Mouse (Mus musculus): ENCODE data around the gene Plcb4.

DNA sequence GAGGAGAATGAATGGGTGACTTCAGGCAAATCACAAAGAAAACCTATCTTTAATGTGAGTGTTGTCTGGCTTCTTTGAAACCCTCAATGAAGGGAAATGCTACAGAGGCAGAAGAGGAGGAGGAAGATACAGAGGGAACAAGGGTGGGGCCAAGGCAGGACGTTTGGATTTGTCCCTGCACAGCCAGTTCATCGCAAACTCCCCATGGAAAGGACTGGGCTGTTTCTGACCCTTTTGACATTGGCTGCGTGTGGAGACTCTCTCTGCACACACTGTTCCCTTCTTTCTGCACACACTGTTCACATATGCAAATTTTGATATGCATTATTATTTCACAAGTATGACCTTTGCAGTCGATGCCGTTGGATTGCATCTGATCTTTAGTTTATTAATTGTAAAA is 63.3 kb downstream of the Plcb4 start:
- no peak for TF ChIP-seq POLR2A (IDR thresholded peaks at IDR 0.05; ENCODE audit: low read depth, low read length)
- no peak for TF ChIP-seq CTCF (conservative IDR thresholded peaks at IDR 0.05; ENCODE audit: insufficient read depth, insufficient read length, low read depth, low read length)
